In genomic region chr1:154786243-154786669, GRCm38 (mm10) we compare ENCODE assay signal across 8 mouse cellular contexts.
DNase-seq lines count a peak whose midpoint lies in the region; ATAC-seq lines count a peak whose summit lies in the region.

No protein-coding gene starts in this region.

- H3K27ac ChIP-seq in hindbrain, embryonic 15.5 days (replicated peaks) = no peak overlapping the region

- peak; percentile 47; the same call in 1 of the 2 replicates for ATAC-seq in hindbrain, embryonic 15.5 days (ENCODE audit: low FRiP score, low read depth)

- WGBS in hindbrain, embryonic 15.5 days = 4% methylated on average over 4 of the region's 4 CpGs

- no peak overlapping the region for H3K4me2 ChIP-seq in hindbrain, embryonic 15.5 days

- no peaks in the 10 kb centered on the region for H3K9me3 ChIP-seq in hindbrain, embryonic 15.5 days

- H3K4me3 ChIP-seq in hindbrain, embryonic 15.5 days = no peak overlapping the region

- H3K27me3 ChIP-seq in hindbrain, embryonic 15.5 days = peaks cover 5% of the 10 kb centered on the region; the same call in 1 of the 2 replicates

- no peak overlapping the region for H3K9ac ChIP-seq in hindbrain, embryonic 15.5 days

- H3K36me3 ChIP-seq in hindbrain, embryonic 15.5 days = no peaks in the 10 kb centered on the region

- peaks cover 20% of the 10 kb centered on the region for H3K4me1 ChIP-seq in hindbrain, embryonic 15.5 days (replicated peaks)

- DNase-seq in T-cell, adult 2 months (ENCODE audit: low spot score) = peak; percentile 78
- DNase-seq in cerebellum, postnatal 36 days = peak; percentile 81 to 92
- peak; percentile 82 for DNase-seq in gastrocnemius, adult 18-20 months (ENCODE audit: low spot score)
- peak; percentile 65 to 76 for DNase-seq in layer of hippocampus, postnatal 36 days
- peak; percentile 91 for DNase-seq in lung, postnatal 36 days
- peak; percentile 92 for DNase-seq in retina, postnatal 1 day
- peak; percentile 85 for DNase-seq in thymus, postnatal 4 days
